Mouse (Mus musculus) neural tube, postnatal 0 days (tissue): ENCODE data around the gene Olfr1466. TPM values are rescaled to one million over a fixed set of nuclear protein-coding genes. Genes with fewer than 3 reads are reported as not detected.

Source experiments
- polyA plus RNA-seq: library from polyadenylated mRNA; unstranded; fragments of >200 nt; fragmentation: Nextera tagmentation; extraction: Ambion mirVana; gene quantifications from 2 replicates; pipeline ENCODE4 v1.2.1, GENCODE M21; 2015

Gene Olfr1466
- not detected in 2 replicates for polyA plus RNA-seq

GRCm38 (mm10) chr19:13338562-13338961 lies at the start of gene Olfr1466:
Olfr1466 (plus strand) TSS chr19:13338862.

GRCm38 (mm10) chr19:13315441-13315840 lies 23.2 kb upstream of the Olfr1466 start, which contains the start of gene Olfr1465:
Olfr1465 (minus strand) TSS chr19:13315541.

GRCm38 (mm10) chr19:13361936-13362335 lies 23.3 kb downstream of the Olfr1466 start, which contains the start of gene Olfr1467:
Olfr1467 (plus strand) TSS chr19:13362236.

Other genes starting within 250 kb of the Olfr1466 start
- not detected in 2 replicates for gene Olfr1457, start 241.0 kb upstream of the Olfr1466 start, polyA plus RNA-seq
- not detected in 2 replicates for gene Olfr1458, start 232.1 kb upstream of the Olfr1466 start, polyA plus RNA-seq
- 0.03 TPM in 1 of 2 replicates, not detected in the other for gene Olfr1459, start 189.3 kb upstream of the Olfr1466 start, polyA plus RNA-seq
- not detected in 2 replicates for gene Olfr1461, start 175.9 kb upstream of the Olfr1466 start, polyA plus RNA-seq
- not detected in 2 replicates for gene Olfr1462, start 153.1 kb upstream of the Olfr1466 start, polyA plus RNA-seq
- not detected in 2 replicates for gene Olfr1463, start 107.5 kb upstream of the Olfr1466 start, polyA plus RNA-seq
- gene Olfr1465, start 23.3 kb upstream of the Olfr1466 start, polyA plus RNA-seq = not detected in 2 replicates
- not detected in 2 replicates for gene Olfr1467, start 23.4 kb downstream of the Olfr1466 start, polyA plus RNA-seq
- not detected in 2 replicates for gene Olfr1469, start 69.0 kb downstream of the Olfr1466 start, polyA plus RNA-seq
- gene Olfr1471, start 104.5 kb downstream of the Olfr1466 start, polyA plus RNA-seq = not detected in 2 replicates
- not detected in 2 replicates for gene Olfr1472, start 117.2 kb downstream of the Olfr1466 start, polyA plus RNA-seq
- gene Olfr1474, start 130.7 kb downstream of the Olfr1466 start, polyA plus RNA-seq = not detected in 2 replicates
- not detected in 2 replicates for gene Olfr1475, start 141.3 kb downstream of the Olfr1466 start, polyA plus RNA-seq
- gene Olfr1477, start 161.7 kb downstream of the Olfr1466 start, polyA plus RNA-seq = not detected in 2 replicates
- not detected in 2 replicates for gene Olfr1480, start 189.1 kb downstream of the Olfr1466 start, polyA plus RNA-seq
- gene Olfr1484, start 244.6 kb downstream of the Olfr1466 start, polyA plus RNA-seq = not detected in 2 replicates